Mouse (Mus musculus): ENCODE data around the gene Mad2l1bp. TPM values are rescaled to one million over a fixed set of nuclear protein-coding genes. Genes with fewer than 3 reads are reported as not detected.
A peak's percentile ranks its signal among the peaks of the same experiment; 100 is the strongest.

The Mad2l1bp gene
- polyA plus RNA-seq (2012; rRNA removed) = 33.7 and 37.4 TPM in 2 replicates

- peak; percentile 79 for DNase-seq (ENCODE audit: low read depth, low spot score)
- WGBS = 1% methylated on average over 33 of the region's 33 CpGs
Observed at GRCm38 (mm10) chr17:46152847-46153782, at the start of gene Mad2l1bp. Gene Mad2l1bp (minus strand): TSS chr17:46153553.

GRCm38 (mm10) chr17:46203078-46203477 is 49.7 kb upstream of the Mad2l1bp start:
- WGBS = under 1% methylated on average over 20 of the region's 20 CpGs
- no peak for DNase-seq (ENCODE audit: low read depth, low spot score)

- under 1% methylated on average over 65 of the region's 66 CpGs for WGBS
- peak; percentile 72 for DNase-seq (ENCODE audit: low read depth, low spot score)
Observed at GRCm38 (mm10) chr17:46202421-46203071, 49.2 kb upstream of the Mad2l1bp start, which contains the start of the genes Polh and Xpo5. Gene Polh (minus strand): TSS chr17:46202645. Gene Xpo5 (plus strand): TSS chr17:46202782.

- DNase-seq (ENCODE audit: low read depth, low spot score) = no peak
- WGBS = 25% methylated on average over 6 of the region's 6 CpGs
Observed at GRCm38 (mm10) chr17:46201151-46201550, 47.8 kb upstream of the Mad2l1bp start.

- 87% methylated on average over 2 of the region's 2 CpGs for WGBS
- no peak for DNase-seq (ENCODE audit: low read depth, low spot score)
Observed at GRCm38 (mm10) chr17:46188829-46189228, 35.5 kb upstream of the Mad2l1bp start.

GRCm38 (mm10) chr17:46182273-46182672 is 28.9 kb upstream of the Mad2l1bp start:
- DNase-seq (ENCODE audit: low read depth, low spot score) = no peak
- WGBS = 91% methylated on average over 4 of the region's 4 CpGs

GRCm38 (mm10) chr17:46170538-46170937 is 17.2 kb upstream of the Mad2l1bp start:
- WGBS = 62% methylated on average over 3 of the region's 3 CpGs

GRCm38 (mm10) chr17:46168768-46169167 is 15.4 kb upstream of the Mad2l1bp start:
- no peak for DNase-seq (ENCODE audit: low read depth, low spot score)
- WGBS = 86% methylated on average over 5 of the region's 5 CpGs

More at GRCm38 (mm10) chr17:46170538-46170937, 17.2 kb upstream of the Mad2l1bp start:
- no peak for DNase-seq (ENCODE audit: low read depth, low spot score)

- 22% methylated on average over 5 of the region's 5 CpGs for WGBS
Observed at GRCm38 (mm10) chr17:46168318-46168717, 15.0 kb upstream of the Mad2l1bp start.

GRCm38 (mm10) chr17:46167014-46167413 is 13.7 kb upstream of the Mad2l1bp start:
- no peak for DNase-seq (ENCODE audit: low read depth, low spot score)
- WGBS = 85% methylated on average over 11 of the region's 11 CpGs

More at GRCm38 (mm10) chr17:46168318-46168717, 15.0 kb upstream of the Mad2l1bp start:
- no peak for DNase-seq (ENCODE audit: low read depth, low spot score)

- 75% methylated on average over 5 of the region's 5 CpGs for WGBS
Observed at GRCm38 (mm10) chr17:46166270-46166669, 12.9 kb upstream of the Mad2l1bp start.

GRCm38 (mm10) chr17:46165460-46165859 is 12.1 kb upstream of the Mad2l1bp start:
- DNase-seq (ENCODE audit: low read depth, low spot score) = no peak
- 85% methylated on average over 12 of the region's 12 CpGs for WGBS

More at GRCm38 (mm10) chr17:46166270-46166669, 12.9 kb upstream of the Mad2l1bp start:
- no peak for DNase-seq (ENCODE audit: low read depth, low spot score)

- 89% methylated on average over 10 of the region's 10 CpGs for WGBS
- DNase-seq (ENCODE audit: low read depth, low spot score) = no peak
Observed at GRCm38 (mm10) chr17:46164791-46165190, 11.4 kb upstream of the Mad2l1bp start.

GRCm38 (mm10) chr17:46164301-46164700 is 10.9 kb upstream of the Mad2l1bp start:
- no peak for DNase-seq (ENCODE audit: low read depth, low spot score)
- WGBS = 97% methylated on average over 8 of the region's 8 CpGs

- 14% methylated on average over 9 of the region's 9 CpGs for WGBS
- DNase-seq (ENCODE audit: low read depth, low spot score) = peak; percentile 81
Observed at GRCm38 (mm10) chr17:46162951-46163421, 9.6 kb upstream of the Mad2l1bp start.

GRCm38 (mm10) chr17:46162551-46162950 is 9.2 kb upstream of the Mad2l1bp start:
- no peak for DNase-seq (ENCODE audit: low read depth, low spot score)
- 30% methylated on average over 7 of the region's 7 CpGs for WGBS

- WGBS = 38% methylated on average over 9 of the region's 9 CpGs
- DNase-seq (ENCODE audit: low read depth, low spot score) = no peak
Observed at GRCm38 (mm10) chr17:46161710-46162109, 8.4 kb upstream of the Mad2l1bp start.

GRCm38 (mm10) chr17:46161179-46161578 is 7.8 kb upstream of the Mad2l1bp start:
- WGBS = 0% methylated on average over 19 of the region's 19 CpGs
- DNase-seq (ENCODE audit: low read depth, low spot score) = no peak

- WGBS = under 1% methylated on average over 23 of the region's 23 CpGs
- peak; percentile 99 for DNase-seq (ENCODE audit: low read depth, low spot score)
Observed at GRCm38 (mm10) chr17:46160686-46161085, 7.3 kb upstream of the Mad2l1bp start, which contains the start of gene Gtpbp2. Gene Gtpbp2 (plus strand): TSS chr17:46161032.

GRCm38 (mm10) chr17:46160090-46160662 is 6.8 kb upstream of the Mad2l1bp start:
- DNase-seq (ENCODE audit: low read depth, low spot score) = peak; percentile 79
- WGBS = 1% methylated on average over 16 of the region's 16 CpGs
